Mouse (Mus musculus) heart, adult 10 weeks (tissue): Measurements from ENCODE around the gene Gm4297. TPM values are rescaled to one million over a fixed set of nuclear protein-coding genes. Genes with fewer than 3 reads are reported as not detected.

Experiments used
- polyA plus RNA-seq: library from polyadenylated mRNA; stranded (reverse); fragments of 350-450 nt; fragmentation: Illumina TruSeq; extraction: RNeasy Lipid Tissue Mini Kit (QIAGEN cat#74804); gene quantifications from one replicate; pipeline ENCODE4 v1.2.3, GENCODE M21; 2014; ENCODE audit warnings: low read depth, low replicate concordance

The Gm4297 gene
- polyA plus RNA-seq, result not detected

GRCm38 (mm10) chrX:24574795-24575194, at the start of gene Gm4297:
Gm4297 (minus strand) TSS chrX:24574895.

Other genes with a start within 250 kb of the Gm4297 start
- gene Gm5934, start 74.1 kb downstream of the Gm4297 start, polyA plus RNA-seq, result not detected
- gene Gm5935, start 200.3 kb upstream of the Gm4297 start, polyA plus RNA-seq, result not detected